Mouse (Mus musculus) ES-E14 (cell line): ENCODE measurements around the gene Mras. TPM values are rescaled to one million over a fixed set of nuclear protein-coding genes. Genes with fewer than 3 reads are reported as not detected.

ENCODE experiments used
- DNase-seq: peaks from one replicate; pipeline ENCODE4 v3.0.0-alpha.2; 2013; ENCODE audit warnings: low read depth, low spot score
- H3K27ac ChIP-seq: 2 replicates; pipeline ENCODE4 v1.5.1; 2012; ENCODE audit warnings: low read depth, mild to moderate bottlenecking, low read length, moderate library complexity, mixed read lengths; ENCODE audit not compliant: poor library complexity, insufficient read depth, severe bottlenecking
- H3K36me3 ChIP-seq: 2 replicates; pipeline ENCODE4 v1.6.1; 2012; ENCODE audit warnings: mild to moderate bottlenecking, low read length, moderate library complexity, mixed read lengths; ENCODE audit not compliant: control insufficient read depth, poor library complexity, insufficient read depth, severe bottlenecking
- H3K4me1 ChIP-seq, 2 experiments: fragments of 150-350 bp in 1 of 2; sonication (generic) in 1 of 2; 2 replicates each; pipeline ENCODE4 v1.6.1; 2012; ENCODE audit warnings: low read length in 2 of 2, mild to moderate bottlenecking in 1 of 2, mixed read lengths in 1 of 2; ENCODE audit not compliant: control insufficient read depth in 2 of 2, insufficient read depth in 2 of 2, poor library complexity in 1 of 2
- H3K4me3 ChIP-seq, 2 experiments: fragments of 150-350 bp in 1 of 2; sonication (generic) in 1 of 2; 2 replicates each; pipeline ENCODE4 v1.5.1; 2012; ENCODE audit warnings: low read length in 2 of 2, low read depth in 1 of 2, mild to moderate bottlenecking in 1 of 2, mixed read lengths in 1 of 2; ENCODE audit not compliant: insufficient read depth in 1 of 2, poor library complexity in 1 of 2, severe bottlenecking in 1 of 2
- H3K9ac ChIP-seq: 2 replicates; pipeline ENCODE4 v1.6.1; 2012; ENCODE audit warnings: low read depth, mild to moderate bottlenecking, low read length, mixed read lengths; ENCODE audit not compliant: poor library complexity, insufficient read depth, severe bottlenecking
- H3K9me3 ChIP-seq: fragments of 150-350 bp; sonication (generic); 2 replicates; pipeline ENCODE4 v1.6.1; 2012; ENCODE audit warnings: low read depth, mild to moderate bottlenecking, low read length; ENCODE audit not compliant: control insufficient read depth, insufficient read depth
- CHD2 ChIP-seq: IDR thresholded peaks from 2 replicates; pipeline ENCODE4 v1.6.1; 2014; ENCODE audit warnings: mild to moderate bottlenecking, low read depth, low read length, inconsistent platforms
- HCFC1 ChIP-seq: IDR thresholded peaks from 2 replicates; pipeline ENCODE4 v1.6.1; 2012; ENCODE audit warnings: low read length, inconsistent platforms, borderline replicate concordance; ENCODE audit not compliant: insufficient read depth
- MAFK ChIP-seq: IDR thresholded peaks from 2 replicates; pipeline ENCODE4 v1.6.1; 2014; ENCODE audit warnings: mild to moderate bottlenecking, low read depth, low read length, inconsistent platforms; ENCODE audit not compliant: insufficient read depth
- ZC3H11A ChIP-seq: IDR thresholded peaks from 2 replicates; pipeline ENCODE4 v1.6.1; 2012; ENCODE audit warnings: low read depth, mild to moderate bottlenecking, inconsistent platforms, low read length, borderline replicate concordance
- ZNF384 ChIP-seq: IDR thresholded peaks from 2 replicates; pipeline ENCODE4 v1.6.1; 2012; ENCODE audit warnings: low read depth, low read length, inconsistent platforms
- in situ Hi-C, 2 experiments: fragments of 600-800 bp; cut with MboI; formaldehyde crosslinking; loops; one replicate each; pipeline ENCODE4 v1.15.1; 2025; ENCODE audit warnings: low sequenced_read_pairs in 2 of 2, inconsistent platforms in 1 of 2; ENCODE audit not compliant: unreplicated experiment in 2 of 2
- total RNA-seq: library from RNA; depleted of rRNA; stranded (reverse); fragments of 300-350 nt; gene quantifications from 2 replicates; pipeline ENCODE4 v1.2.3, GENCODE M21; 2012

The Mras gene
- total RNA-seq, 1 experiment, result 28.5 TPM

DNA sequence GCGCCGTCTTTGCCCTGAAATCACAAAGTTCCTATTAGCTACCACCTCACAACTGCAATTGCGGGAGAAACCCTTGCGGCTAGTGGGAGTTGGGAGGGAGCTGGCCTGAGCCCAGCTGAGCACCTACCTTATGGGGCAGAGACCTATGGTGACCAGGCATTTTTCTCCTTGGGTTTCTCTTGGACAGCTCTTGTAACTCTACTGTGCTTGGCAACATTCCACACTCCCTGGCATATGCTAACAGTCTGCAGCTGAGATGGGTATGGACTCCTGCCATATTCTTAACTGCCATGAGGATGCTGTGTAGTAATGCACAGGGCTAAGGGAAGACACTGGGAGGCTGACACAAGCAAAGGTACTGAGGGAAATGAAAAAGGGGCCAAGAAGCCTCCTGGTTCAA, 43.6 kb upstream of the Mras start:
- H3K36me3 ChIP-seq, result peaks cover 5% of the 10 kb centered on the region; the same call in 1 of the 2 replicates
- no peak overlapping the region for H3K27ac ChIP-seq
- in situ Hi-C loops, result no loop called here
- no peaks in the 10 kb centered on the region for H3K9me3 ChIP-seq
- no peak overlapping the region for H3K9ac ChIP-seq
- peaks cover 1 to 12% of the 10 kb centered on the region in 2 experiments; a peak in 2 of 4 replicates for H3K4me1 ChIP-seq
- H3K4me3 ChIP-seq, result no peak overlapping the region
- no peak for DNase-seq
- TF ChIP-seq ZC3H11A (no peak), ZNF384 (no peak), MAFK (no peak), CHD2 (no peak), HCFC1 (no peak)

DNA sequence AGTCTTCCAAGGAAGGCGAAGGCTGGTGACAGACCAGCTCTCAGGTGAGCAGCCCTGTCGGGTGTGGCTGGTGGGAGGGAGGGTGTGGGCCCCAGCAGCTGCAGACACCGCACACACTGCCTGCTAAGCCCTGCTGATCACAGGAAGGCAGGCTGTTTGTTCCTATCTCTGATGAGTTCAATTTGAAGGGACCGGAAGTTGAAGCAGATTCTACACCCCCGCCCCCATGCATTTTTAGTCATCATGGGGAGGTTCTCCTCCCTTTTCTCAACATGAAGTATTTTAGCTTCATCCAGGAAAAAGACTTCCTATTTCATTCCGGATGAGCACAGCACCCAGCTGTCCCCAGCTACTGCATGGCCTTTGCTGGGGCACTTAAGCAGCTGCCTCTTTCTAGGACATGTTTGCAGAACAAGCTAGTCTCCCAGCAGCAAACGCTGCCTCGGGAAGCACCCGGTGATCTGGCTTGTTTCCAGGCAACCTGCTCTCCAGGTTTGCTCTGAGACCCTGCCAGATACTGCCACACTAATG, 42.1 kb upstream of the Mras start:
- Histone ChIP-seq H3K4me3 (no peak overlapping the region), H3K27ac (no peak overlapping the region), H3K4me1 (peaks cover 1 to 12% of the 10 kb centered on the region in 2 experiments; a peak in 2 of 4 replicates), H3K9ac (no peak overlapping the region), H3K36me3 (peaks cover 15% of the 10 kb centered on the region; the same call in 1 of the 2 replicates), H3K9me3 (no peaks in the 10 kb centered on the region)
- in situ Hi-C loops, result no loop called here
- TF ChIP-seq ZC3H11A, result no peak
- no peak for TF ChIP-seq HCFC1
- no peak for TF ChIP-seq CHD2
- no peak for TF ChIP-seq MAFK
- TF ChIP-seq ZNF384, result no peak
- no peak for DNase-seq

DNA sequence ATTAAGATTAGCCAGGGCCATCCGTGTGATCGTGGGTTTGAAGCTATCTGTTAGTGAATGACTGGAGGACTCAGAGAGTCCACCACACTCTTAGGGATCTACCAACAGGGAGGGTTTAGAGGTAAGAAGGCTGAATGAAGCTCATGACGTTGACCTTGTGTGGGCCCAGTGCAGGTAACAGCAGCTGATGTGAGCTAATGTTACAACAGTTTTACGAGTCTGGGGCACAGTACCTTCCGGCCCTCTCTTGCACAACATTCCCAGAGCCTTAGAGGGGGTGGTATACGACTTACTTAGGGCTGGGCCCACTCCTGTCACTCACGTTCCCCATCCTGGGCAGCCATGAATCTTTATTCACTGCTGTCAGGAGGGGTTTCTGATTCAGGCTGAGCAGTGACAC, 34.2 kb upstream of the Mras start:
- Histone ChIP-seq H3K4me3 (no peak overlapping the region), H3K27ac (no peak overlapping the region), H3K9me3 (no peaks in the 10 kb centered on the region), H3K36me3 (peaks cover 12% of the 10 kb centered on the region; the same call in 1 of the 2 replicates), H3K9ac (no peak overlapping the region), H3K4me1 (no peaks in the 10 kb centered on the region)
- DNase-seq, result no peak
- in situ Hi-C loops, result no loop called here
- TF ChIP-seq ZNF384 (no peak), HCFC1 (no peak), ZC3H11A (no peak), CHD2 (no peak)

DNA sequence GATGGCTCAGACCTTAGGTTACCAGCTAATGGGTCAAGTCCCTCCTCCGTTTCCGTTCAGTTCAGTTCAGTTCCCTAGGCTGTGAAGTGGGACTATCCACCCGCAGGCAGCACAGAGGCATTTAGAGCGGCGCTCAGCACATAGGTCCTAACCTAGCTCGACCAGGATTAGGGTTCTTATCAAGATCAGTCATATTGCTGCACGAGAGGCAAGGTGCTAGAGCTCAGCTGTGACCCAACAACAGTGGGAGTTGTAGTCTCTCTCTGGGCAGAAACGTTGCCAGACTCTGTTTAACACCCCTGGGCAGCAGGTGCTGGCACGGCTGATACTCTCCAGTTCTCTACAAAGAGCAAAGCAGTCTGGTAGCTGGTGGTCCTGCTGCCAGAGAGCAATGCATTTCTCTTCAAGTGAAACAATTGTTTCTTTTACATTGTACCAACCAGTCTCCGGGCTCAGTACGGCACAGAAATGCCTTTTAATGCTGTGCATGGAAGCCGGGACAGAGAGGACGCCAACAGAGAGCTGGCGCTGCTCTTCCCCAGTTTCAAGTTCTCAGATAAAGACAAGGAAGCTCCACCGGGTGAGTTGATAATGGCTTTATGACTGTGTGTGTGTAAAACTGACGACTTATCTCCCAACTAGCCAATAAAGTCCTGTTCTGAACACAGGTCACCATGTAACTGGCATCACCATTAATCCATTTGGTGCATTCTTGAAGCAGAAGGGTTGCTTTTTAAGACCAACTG, 33.3 kb upstream of the Mras start:
- no peaks in the 10 kb centered on the region for H3K9me3 ChIP-seq
- H3K4me3 ChIP-seq, result no peak overlapping the region
- no peak overlapping the region for H3K9ac ChIP-seq
- in situ Hi-C loops, result no loop called here
- H3K27ac ChIP-seq, result no peak overlapping the region
- TF ChIP-seq ZNF384 (no peak), CHD2 (no peak), ZC3H11A (no peak), MAFK (no peak), HCFC1 (no peak)
- DNase-seq, result no peak
- no peaks in the 10 kb centered on the region for H3K4me1 ChIP-seq
- peaks cover 10% of the 10 kb centered on the region; the same call in 1 of the 2 replicates for H3K36me3 ChIP-seq
